Mouse (Mus musculus) forebrain, embryonic 12.5 days (tissue): ENCODE data around the gene Racgap1. TPM values are rescaled to one million over a fixed set of nuclear protein-coding genes. Genes with fewer than 3 reads are reported as not detected.

Experiments used
- polyA plus RNA-seq: library from polyadenylated mRNA; unstranded; fragments of >200 nt; fragmentation: Nextera tagmentation; extraction: Ambion mirVana; gene quantifications from 2 replicates; pipeline ENCODE4 v1.2.1, GENCODE M21; 2016

The Racgap1 gene
- polyA plus RNA-seq, 1 experiment from 2014 or later = 230 TPM

Other genes with a start within 250 kb of the Racgap1 start
- gene Nckap5l, start 193.9 kb downstream of the Racgap1 start, polyA plus RNA-seq = 11.8 and 12.0 TPM in 2 replicates
- 21.5 and 25.0 TPM in 2 replicates for gene Bcdin3d, start 176.9 kb downstream of the Racgap1 start, polyA plus RNA-seq
- gene Faim2, start 123.5 kb downstream of the Racgap1 start, polyA plus RNA-seq = 1.6 and 1.9 TPM in 2 replicates
- gene Aqp2, start 72.6 kb downstream of the Racgap1 start, polyA plus RNA-seq = not detected in 2 replicates
- 0.22 and 0.69 TPM in 2 replicates for gene Aqp5, start 60.9 kb downstream of the Racgap1 start, polyA plus RNA-seq
- not detected in 2 replicates for gene Aqp6, start 50.3 kb downstream of the Racgap1 start, polyA plus RNA-seq
- 14.7 and 18.2 TPM in 2 replicates for gene Asic1, start 18.7 kb upstream of the Racgap1 start, polyA plus RNA-seq
- gene Smarcd1, start 50.5 kb upstream of the Racgap1 start, polyA plus RNA-seq = 135 and 138 TPM in 2 replicates
- not detected in 2 replicates for gene Gm17349, start 53.8 kb upstream of the Racgap1 start, polyA plus RNA-seq
- gene Gpd1, start 65.9 kb upstream of the Racgap1 start, polyA plus RNA-seq = 0.57 and 0.72 TPM in 2 replicates
- 167 and 168 TPM in 2 replicates for gene Cox14, start 74.0 kb upstream of the Racgap1 start, polyA plus RNA-seq
- 64.7 and 67.1 TPM in 2 replicates for gene Cers5, start 121.2 kb upstream of the Racgap1 start, polyA plus RNA-seq
- 41.0 and 47.5 TPM in 2 replicates for gene Lima1, start 223.8 kb upstream of the Racgap1 start, polyA plus RNA-seq